Mouse (Mus musculus) midbrain, embryonic 11.5 days (tissue): ENCODE measurements around the gene 4930469K13Rik. TPM values are rescaled to one million over a fixed set of nuclear protein-coding genes. Genes with fewer than 3 reads are reported as not detected.
A peak's percentile ranks its signal among the peaks of the same experiment; 100 is the strongest.

Experiments used
- ATAC-seq: fragments of 200-750 bp; cut with Nextera tagmentation; 2 replicates; pipeline ENCODE4 v1.8.0; 2017; ENCODE audit warnings: moderate TSS enrichment, moderate library complexity; ENCODE audit not compliant: low FRiP score
- DNase-seq: peaks from one replicate; pipeline ENCODE4 v3.0.0; 2015; ENCODE audit warnings: low spot score; ENCODE audit errors: missing footprints
- H3K27ac ChIP-seq: fragments of 300-500 bp; sonication (generic); 2 replicates; pipeline ENCODE4 v1.5.1; 2014; ENCODE audit warnings: low read depth, low read length
- H3K27me3 ChIP-seq: fragments of 300-500 bp; sonication (generic); 2 replicates; pipeline ENCODE4 v1.6.1; 2014; ENCODE audit warnings: mild to moderate bottlenecking, low read length, moderate library complexity, mixed read lengths; ENCODE audit not compliant: control insufficient read depth, insufficient read depth
- H3K36me3 ChIP-seq: fragments of 300-500 bp; sonication (generic); 2 replicates; pipeline ENCODE4 v1.6.1; 2014; ENCODE audit warnings: mild to moderate bottlenecking, low read length, moderate library complexity, mixed read lengths; ENCODE audit not compliant: control insufficient read depth, insufficient read depth
- H3K4me1 ChIP-seq: fragments of 300-500 bp; sonication (generic); 2 replicates; pipeline ENCODE4 v1.6.1; 2014; ENCODE audit warnings: low read length; ENCODE audit not compliant: control insufficient read depth, insufficient read depth
- H3K4me2 ChIP-seq: fragments of 300-500 bp; sonication (generic); 2 replicates; pipeline ENCODE4 v1.6.1; 2014; ENCODE audit warnings: mild to moderate bottlenecking, moderate library complexity
- H3K4me3 ChIP-seq: fragments of 300-500 bp; sonication (generic); 2 replicates; pipeline ENCODE4 v1.5.1; 2014; ENCODE audit warnings: low read depth, low read length
- H3K9ac ChIP-seq: fragments of 300-500 bp; sonication (generic); 2 replicates; pipeline ENCODE4 v1.6.1; 2014; ENCODE audit warnings: low read length
- H3K9me3 ChIP-seq: fragments of 300-500 bp; sonication (generic); 2 replicates; pipeline ENCODE4 v1.6.1; 2016; ENCODE audit warnings: low read length; ENCODE audit not compliant: control insufficient read depth
- WGBS: fragments of 180-500 bp; shearing (Covaris S2); extraction: QIAGEN DNeasy Blood & Tissue Kit; methylation state at CpG from one replicate; pipeline ENCODE4 v1.1.7; 2014; 5-methylcytosine and 5-hydroxymethylcytosine counted together
- polyA plus RNA-seq: library from polyadenylated mRNA; unstranded; fragments of >200 nt; fragmentation: Nextera tagmentation; extraction: Ambion mirVana; gene quantifications from 2 replicates; pipeline ENCODE4 v1.2.1, GENCODE M21; 2014

Gene 4930469K13Rik
- polyA plus RNA-seq, 1 experiment from 2014 or later: not detected

DNA sequence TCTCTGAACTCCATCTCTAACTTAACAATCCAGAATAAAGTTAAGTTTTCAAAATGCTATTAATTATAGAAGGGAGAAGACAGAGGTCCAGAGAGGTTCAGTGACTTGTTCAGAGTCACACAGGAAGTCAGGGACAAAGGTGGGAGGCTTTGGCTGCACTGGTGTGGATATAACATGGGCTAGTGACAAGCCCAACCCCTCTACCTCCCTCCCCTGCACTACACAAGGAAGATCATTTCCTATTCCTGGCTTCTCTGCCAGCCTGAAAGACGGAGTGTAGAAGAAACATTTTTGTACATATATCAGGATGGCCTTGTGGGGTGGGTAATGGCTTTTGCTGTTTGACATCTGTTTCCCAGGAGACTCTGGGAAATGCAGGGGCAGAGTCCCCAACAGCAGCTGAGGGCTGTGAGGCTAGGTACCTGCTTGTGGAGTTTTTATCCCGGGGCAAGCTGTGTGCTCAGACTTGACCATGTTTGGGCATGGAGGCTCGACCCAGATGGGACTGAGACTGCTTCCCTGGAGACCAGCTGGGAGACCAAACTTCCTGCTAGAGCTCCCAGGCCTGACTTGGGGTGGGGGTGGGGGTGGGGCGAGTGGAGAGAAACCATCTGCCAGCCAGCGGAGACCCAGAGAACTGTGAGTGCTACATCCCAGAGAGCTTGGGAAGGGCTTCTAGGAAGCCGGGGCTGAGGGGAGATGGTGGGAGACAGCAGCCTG lies 135.5 kb downstream of the 4930469K13Rik start, which contains the start of gene Kcnmb1:
Gene Kcnmb1 (plus strand): TSS at position 326 of the 720 bp plus-strand sequence.
- H3K4me1 ChIP-seq: no peaks in the 10 kb centered on the region
- no peak within 1 kb of the TSS for H3K9ac ChIP-seq
- no peak within 1 kb of the TSS for H3K27ac ChIP-seq
- H3K9me3 ChIP-seq: no peaks in the 10 kb centered on the region
- H3K4me2 ChIP-seq: no peak within 1 kb of the TSS
- ATAC-seq (peak; percentile 50; the same call in 1 of the 2 replicates), DNase-seq (peak; percentile 75)
- H3K4me3 ChIP-seq: no peak within 1 kb of the TSS
- no peaks in the 10 kb centered on the region for H3K27me3 ChIP-seq
- 49% methylated on average over 6 of the region's 6 CpGs for WGBS
- H3K36me3 ChIP-seq: no peaks in the 10 kb centered on the region

DNA sequence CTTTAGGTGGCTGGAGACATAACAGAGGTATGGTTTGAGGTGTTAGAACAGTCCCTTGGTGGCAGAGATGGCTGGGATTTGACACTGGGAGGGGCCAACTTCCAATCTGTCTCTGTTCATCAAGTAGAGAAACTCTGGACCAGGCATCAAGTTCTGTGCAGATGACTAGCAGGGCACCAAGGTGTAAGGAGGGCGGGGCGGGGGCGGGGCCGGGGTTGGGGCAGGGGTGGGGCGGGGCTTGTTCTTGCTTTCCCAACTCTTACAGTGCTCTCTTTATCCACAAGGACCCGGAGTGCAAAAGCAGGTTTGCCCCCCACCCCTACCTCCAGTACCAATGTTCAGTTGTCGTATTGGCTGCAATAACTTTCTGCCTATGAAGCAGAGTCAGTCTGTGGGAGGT lies 136.2 kb downstream of the 4930469K13Rik start:
- no peak overlapping the region for H3K9ac ChIP-seq
- no peaks in the 10 kb centered on the region for H3K27me3 ChIP-seq
- H3K4me1 ChIP-seq: no peaks in the 10 kb centered on the region
- H3K9me3 ChIP-seq: no peaks in the 10 kb centered on the region
- H3K27ac ChIP-seq: no peak overlapping the region
- no peak overlapping the region for H3K4me2 ChIP-seq
- H3K4me3 ChIP-seq: no peak overlapping the region
- no peak for ATAC-seq
- no peaks in the 10 kb centered on the region for H3K36me3 ChIP-seq
- peak; percentile 57 for DNase-seq
- 45% methylated on average over 7 of the region's 7 CpGs for WGBS

DNA sequence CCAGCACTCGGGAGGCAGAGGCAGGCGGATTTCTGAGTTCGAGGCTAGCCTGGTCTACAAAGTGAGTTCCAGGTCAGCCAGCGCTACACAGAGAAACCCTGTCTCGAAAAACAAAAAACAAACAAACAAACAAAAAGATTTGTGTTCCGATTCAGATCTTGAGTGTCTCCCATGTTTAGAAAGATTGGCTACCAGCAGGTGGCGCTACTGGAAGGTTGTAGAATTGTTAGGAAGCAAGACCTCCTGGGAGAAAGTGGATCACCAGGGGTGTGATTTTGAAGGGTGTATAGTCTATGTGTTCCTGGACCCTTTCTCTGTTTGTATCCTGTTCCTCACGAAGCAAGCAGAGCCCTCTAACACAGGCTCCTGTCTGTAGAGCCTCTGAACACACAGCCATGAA lies 139.6 kb downstream of the 4930469K13Rik start:
- no peaks in the 10 kb centered on the region for H3K27me3 ChIP-seq
- H3K9me3 ChIP-seq: no peaks in the 10 kb centered on the region
- 82% methylated on average over 8 of the region's 8 CpGs for WGBS
- DNase-seq (peak; percentile 80), ATAC-seq (no peak)
- no peak overlapping the region for H3K4me3 ChIP-seq
- H3K4me1 ChIP-seq: no peaks in the 10 kb centered on the region
- H3K36me3 ChIP-seq: no peaks in the 10 kb centered on the region
- no peak overlapping the region for H3K9ac ChIP-seq
- H3K27ac ChIP-seq: no peak overlapping the region
- no peak overlapping the region for H3K4me2 ChIP-seq

DNA sequence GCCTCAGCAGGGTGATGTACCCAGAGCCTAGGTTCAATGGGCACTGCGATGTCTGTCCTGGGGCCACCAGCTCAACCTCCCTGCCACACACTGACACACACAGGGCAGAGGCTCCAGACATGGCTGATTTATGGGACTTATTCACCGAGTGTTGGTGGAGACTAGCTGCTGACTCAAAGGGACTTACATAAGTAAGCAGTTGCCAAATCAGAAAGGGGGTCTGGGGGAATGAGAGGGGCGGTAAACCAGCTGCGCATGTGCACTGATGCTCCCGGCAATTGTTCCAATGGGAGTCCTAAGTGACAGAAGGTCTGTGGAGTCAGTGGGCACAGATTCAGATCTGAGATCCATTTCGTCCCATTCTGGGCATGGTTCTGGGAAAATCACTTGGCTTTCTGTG lies 140.8 kb downstream of the 4930469K13Rik start:
- no peaks in the 10 kb centered on the region for H3K36me3 ChIP-seq
- H3K9me3 ChIP-seq: no peaks in the 10 kb centered on the region
- H3K4me3 ChIP-seq: no peak overlapping the region
- H3K27ac ChIP-seq: no peak overlapping the region
- no peaks in the 10 kb centered on the region for H3K4me1 ChIP-seq
- H3K9ac ChIP-seq: no peak overlapping the region
- DNase-seq: peak; percentile 80
- H3K27me3 ChIP-seq: no peaks in the 10 kb centered on the region
- no peak for ATAC-seq
- no peak overlapping the region for H3K4me2 ChIP-seq
- WGBS: 89% methylated on average over 6 of the region's 6 CpGs

DNA sequence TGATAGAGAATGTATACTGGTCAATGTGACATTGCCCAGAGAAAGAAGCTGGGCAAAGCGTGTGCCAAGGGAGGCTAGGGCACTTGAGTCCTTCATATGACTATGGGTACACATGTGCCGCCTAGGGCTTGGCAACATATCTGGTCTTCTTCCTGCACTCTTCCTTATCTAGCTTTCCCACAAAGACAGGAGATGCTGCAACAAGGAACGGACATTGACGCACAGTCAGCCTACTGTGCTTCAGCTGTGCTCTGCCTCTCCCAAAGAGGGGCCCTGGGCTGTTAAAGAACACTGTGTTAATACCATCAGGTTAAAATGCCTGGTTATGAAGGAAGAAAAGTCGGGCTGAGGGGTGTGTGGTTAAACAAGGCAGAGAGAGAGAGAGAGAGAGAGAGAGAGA lies 141.7 kb downstream of the 4930469K13Rik start:
- H3K4me1 ChIP-seq: no peaks in the 10 kb centered on the region
- no peaks in the 10 kb centered on the region for H3K27me3 ChIP-seq
- no peaks in the 10 kb centered on the region for H3K9me3 ChIP-seq
- H3K4me2 ChIP-seq: no peak overlapping the region
- H3K36me3 ChIP-seq: no peaks in the 10 kb centered on the region
- ATAC-seq: no peak
- H3K9ac ChIP-seq: no peak overlapping the region
- 87% methylated on average over 5 of the region's 5 CpGs for WGBS
- DNase-seq: no peak
- no peak overlapping the region for H3K27ac ChIP-seq
- no peak overlapping the region for H3K4me3 ChIP-seq

DNA sequence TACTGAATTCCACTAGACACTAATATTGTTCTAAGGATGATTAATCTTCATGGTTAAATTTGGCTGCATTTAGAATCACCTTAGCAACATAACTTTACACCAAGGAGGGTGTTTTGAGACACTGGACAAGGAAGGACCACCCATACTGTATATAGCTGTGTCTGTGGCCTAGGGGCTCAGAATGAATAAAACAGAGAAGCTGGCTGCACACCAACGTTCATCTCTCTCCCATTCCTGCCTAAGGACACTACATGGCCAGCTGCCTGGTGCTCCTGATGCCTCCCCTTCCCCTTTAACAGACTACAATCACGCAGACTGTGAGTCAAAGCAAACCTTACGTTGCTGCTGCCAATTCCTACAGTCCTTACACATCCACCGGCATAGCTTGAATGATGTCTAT lies 142.4 kb downstream of the 4930469K13Rik start:
- Histone ChIP-seq H3K36me3 (no peaks in the 10 kb centered on the region), H3K4me3 (no peak overlapping the region), H3K27me3 (no peaks in the 10 kb centered on the region), H3K4me1 (no peaks in the 10 kb centered on the region), H3K27ac (no peak overlapping the region), H3K9ac (no peak overlapping the region), H3K9me3 (no peaks in the 10 kb centered on the region), H3K4me2 (no peak overlapping the region)
- ATAC-seq: no peak
- peak; percentile 68 for DNase-seq
- WGBS: 77% methylated on average over 4 of the region's 4 CpGs

DNA sequence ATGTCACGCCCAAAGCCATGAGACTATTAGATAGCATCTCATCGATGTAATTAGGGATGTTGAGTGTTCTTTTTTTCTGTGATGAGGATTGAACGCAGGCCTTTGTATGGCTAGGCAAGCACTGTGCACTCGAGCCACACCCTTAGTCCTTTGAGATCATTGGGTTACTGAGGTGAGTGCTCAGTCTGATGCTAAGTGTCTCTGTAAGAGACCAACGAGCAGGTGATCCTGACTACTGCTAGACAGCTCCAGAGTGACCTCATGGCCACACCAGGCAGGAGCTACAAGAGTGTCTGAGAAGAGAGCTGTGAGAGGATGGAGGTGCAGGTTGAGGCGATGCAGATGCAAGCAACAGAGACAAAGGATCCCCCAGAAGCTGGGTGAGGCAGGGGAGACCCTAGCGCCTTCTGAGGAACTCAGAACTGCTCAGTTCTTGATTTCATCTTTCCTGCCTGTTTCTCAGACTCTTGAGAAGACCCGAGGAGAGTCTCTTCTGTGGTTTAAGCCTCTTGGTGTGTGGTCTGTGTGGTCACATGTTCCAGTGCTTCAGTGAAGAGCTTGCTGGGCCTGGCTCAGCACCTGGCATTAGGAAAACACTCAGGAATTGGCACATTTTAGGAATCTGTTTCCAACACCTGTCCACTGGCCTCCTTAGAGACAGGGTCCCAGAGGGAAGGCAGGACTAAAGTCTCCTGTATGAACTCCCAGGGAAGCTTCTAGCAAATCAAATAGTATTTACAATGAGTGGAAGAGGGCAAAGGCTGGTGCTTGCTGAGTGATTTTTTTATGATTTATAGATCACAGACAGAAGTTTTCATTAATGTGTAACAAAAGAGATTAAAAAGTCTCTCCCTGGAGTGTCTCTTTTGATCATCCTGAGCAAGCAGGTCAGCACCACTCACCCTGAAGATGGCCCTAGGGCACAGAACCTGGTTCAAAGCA lies 146.4 kb downstream of the 4930469K13Rik start:
- Histone ChIP-seq H3K4me3 (no peak overlapping the region), H3K27ac (no peak overlapping the region), H3K27me3 (no peaks in the 10 kb centered on the region), H3K4me1 (no peaks in the 10 kb centered on the region), H3K9ac (no peak overlapping the region), H3K9me3 (no peaks in the 10 kb centered on the region), H3K36me3 (no peaks in the 10 kb centered on the region), H3K4me2 (no peak overlapping the region)
- 88% methylated on average over 8 of the region's 8 CpGs for WGBS
- ATAC-seq (no peak), DNase-seq (peak; percentile 77)

DNA sequence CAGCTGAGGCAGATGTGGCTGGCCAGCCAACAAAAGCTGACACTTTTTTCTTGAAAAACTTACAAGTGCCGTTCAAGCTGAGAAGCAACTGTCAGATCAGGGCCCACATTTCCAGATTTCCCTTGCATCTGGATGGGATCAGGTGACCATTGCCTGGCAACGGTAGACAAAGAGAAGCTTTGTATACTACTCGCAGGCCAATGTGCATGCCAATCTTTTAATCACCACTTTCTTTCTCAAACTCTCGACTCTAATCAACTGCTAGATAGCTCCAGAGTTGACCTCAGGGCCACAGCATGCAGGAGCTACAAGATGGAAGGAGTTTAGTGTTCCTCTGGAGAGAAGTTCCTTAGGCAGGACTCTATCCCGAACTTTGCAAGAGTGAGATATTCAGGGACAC lies 147.2 kb downstream of the 4930469K13Rik start:
- Histone ChIP-seq H3K27ac (no peak overlapping the region), H3K4me1 (no peaks in the 10 kb centered on the region), H3K36me3 (no peaks in the 10 kb centered on the region), H3K27me3 (no peaks in the 10 kb centered on the region), H3K4me2 (no peak overlapping the region), H3K4me3 (no peak overlapping the region), H3K9ac (no peak overlapping the region), H3K9me3 (no peaks in the 10 kb centered on the region)
- ATAC-seq: peak; percentile 48; the same call in 1 of the 2 replicates
- 35% methylated on average over 5 of the region's 5 CpGs for WGBS
- DNase-seq: no peak

DNA sequence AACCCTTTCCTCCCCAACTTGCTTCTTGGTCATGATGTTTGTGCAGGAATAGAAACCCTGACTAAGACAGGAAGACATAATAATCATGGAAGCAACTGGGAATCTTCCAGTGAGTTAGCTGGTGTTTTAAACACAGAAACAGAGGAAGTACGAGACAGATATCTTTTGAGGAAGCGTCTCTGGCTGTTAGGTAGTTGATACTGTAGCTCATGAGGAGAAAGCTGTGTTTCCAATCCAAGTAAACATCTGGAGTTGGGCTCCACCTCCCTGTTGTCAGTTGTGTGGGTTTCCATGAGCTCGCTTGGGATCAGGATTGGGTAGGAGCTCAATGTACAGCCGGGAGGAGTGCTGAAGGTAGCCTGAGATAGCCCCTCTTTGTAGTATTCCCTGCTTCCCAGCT lies 151.9 kb downstream of the 4930469K13Rik start:
- Histone ChIP-seq H3K9ac (no peak overlapping the region), H3K36me3 (no peaks in the 10 kb centered on the region), H3K27ac (no peak overlapping the region), H3K27me3 (no peaks in the 10 kb centered on the region), H3K4me1 (no peaks in the 10 kb centered on the region), H3K9me3 (no peaks in the 10 kb centered on the region), H3K4me2 (no peak overlapping the region), H3K4me3 (no peak overlapping the region)
- ATAC-seq (no peak), DNase-seq (no peak)
- WGBS: 90% methylated on average over 4 of the region's 4 CpGs
